Mouse (Mus musculus) stomach, embryonic 14.5 days (tissue): Measurements from ENCODE around the gene Slc7a6os. TPM values are rescaled to one million over a fixed set of nuclear protein-coding genes. Genes with fewer than 3 reads are reported as not detected.

Experiments used
- ATAC-seq: fragments of 200-750 bp; cut with Nextera tagmentation; 2 replicates; pipeline ENCODE4 v1.8.0; 2017; ENCODE audit warnings: low read depth, moderate TSS enrichment; ENCODE audit not compliant: insufficient number of reproducible peaks, insufficient read depth, low FRiP score
- H3K27ac ChIP-seq: fragments of 300-500 bp; sonication (generic); 2 replicates; pipeline ENCODE4 v1.5.1; 2014; ENCODE audit warnings: mild to moderate bottlenecking, low read length, moderate library complexity, mixed read lengths
- H3K27me3 ChIP-seq: fragments of 300-500 bp; sonication (generic); 2 replicates; pipeline ENCODE4 v1.6.1; 2014; ENCODE audit warnings: low read length, control low read depth, mixed read lengths; ENCODE audit not compliant: control insufficient read depth, insufficient read depth
- H3K36me3 ChIP-seq: fragments of 300-500 bp; sonication (generic); 2 replicates; pipeline ENCODE4 v1.6.1; 2014; ENCODE audit warnings: mild to moderate bottlenecking, control low read depth, low read length, moderate library complexity, mixed read lengths; ENCODE audit not compliant: control insufficient read depth, insufficient read depth
- H3K4me1 ChIP-seq: fragments of 300-500 bp; sonication (generic); 2 replicates; pipeline ENCODE4 v1.6.1; 2014; ENCODE audit warnings: low read length, control low read depth, mixed read lengths; ENCODE audit not compliant: control insufficient read depth, insufficient read depth
- H3K4me2 ChIP-seq: fragments of 300-500 bp; sonication (generic); replicated peaks from 2 replicates; pipeline ENCODE4 v1.6.1; 2014; ENCODE audit warnings: low read depth, low read length, control low read depth
- H3K4me3 ChIP-seq: fragments of 300-500 bp; sonication (generic); 2 replicates; pipeline ENCODE4 v1.5.1; 2014; ENCODE audit warnings: low read depth, low read length, control low read depth
- H3K9ac ChIP-seq: fragments of 300-500 bp; sonication (generic); replicated peaks from 2 replicates; pipeline ENCODE4 v1.6.1; 2014; ENCODE audit warnings: low read depth, mild to moderate bottlenecking, control low read depth, low read length, moderate library complexity, mixed read lengths
- H3K9me3 ChIP-seq: fragments of 300-500 bp; sonication (generic); 2 replicates; pipeline ENCODE4 v1.6.1; 2016; ENCODE audit warnings: low read depth, low read length, control low read depth; ENCODE audit not compliant: control insufficient read depth
- WGBS: fragments of 180-500 bp; shearing (Covaris S2); extraction: QIAGEN DNeasy Blood & Tissue Kit; methylation state at CpG from one replicate; pipeline ENCODE4 v1.1.7; 2014; 5-methylcytosine and 5-hydroxymethylcytosine counted together
- polyA plus RNA-seq: library from polyadenylated mRNA; unstranded; fragments of >200 nt; fragmentation: Nextera tagmentation; extraction: Ambion mirVana; gene quantifications from 2 replicates; pipeline ENCODE4 v1.2.1, GENCODE M21; 2014

The Slc7a6os gene
- polyA plus RNA-seq, 1 experiment from 2014 or later, result 35.4 TPM

- no peak overlapping the region for H3K4me2 ChIP-seq
- ATAC-seq, result no peak
- peaks cover 2% of the 10 kb centered on the region; the same call in 1 of the 2 replicates for H3K4me1 ChIP-seq
- H3K27me3 ChIP-seq, result no peaks in the 10 kb centered on the region
- no peak overlapping the region for H3K4me3 ChIP-seq
- no peak overlapping the region for H3K9ac ChIP-seq
- H3K9me3 ChIP-seq, result no peaks in the 10 kb centered on the region
- H3K36me3 ChIP-seq, result peaks cover 8% of the 10 kb centered on the region
- 87% methylated on average over 4 of the region's 4 CpGs for WGBS
- no peak overlapping the region for H3K27ac ChIP-seq
Observed at GRCm38 (mm10) chr8:106152876-106153275, 57.9 kb downstream of the Slc7a6os start.

DNA sequence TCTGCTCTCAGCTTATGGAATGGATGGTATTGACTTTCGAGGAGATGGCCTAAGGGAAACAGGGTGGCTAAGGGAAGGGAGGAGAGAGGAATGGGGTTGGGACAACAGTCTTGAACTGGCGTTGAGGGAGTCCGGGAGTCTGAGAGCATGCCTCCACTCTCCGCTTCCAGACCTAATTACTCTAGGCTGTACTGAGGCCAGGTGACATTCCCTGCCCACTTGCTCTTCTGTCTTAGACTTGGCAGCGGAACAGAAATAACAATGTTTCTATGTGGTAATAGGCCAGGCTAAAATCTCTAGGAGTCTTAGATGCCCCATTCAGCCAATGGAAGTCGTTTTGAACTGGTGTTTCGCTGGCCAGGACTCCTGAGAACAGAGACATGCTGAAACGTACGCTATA lies 59.7 kb downstream of the Slc7a6os start:
- peaks cover 2% of the 10 kb centered on the region; the same call in 1 of the 2 replicates for H3K4me1 ChIP-seq
- peak overlapping the region; percentile 69 for H3K4me2 ChIP-seq
- 0 out of 2 replicates have a peak overlapping the region, but pooled peaks have one; percentile 45 for H3K9ac ChIP-seq
- H3K9me3 ChIP-seq, result no peaks in the 10 kb centered on the region
- no peak for ATAC-seq
- no peaks in the 10 kb centered on the region for H3K27me3 ChIP-seq
- H3K36me3 ChIP-seq, result peaks cover 6% of the 10 kb centered on the region
- no peak overlapping the region for H3K27ac ChIP-seq
- 76% methylated on average over 9 of the region's 9 CpGs for WGBS
- H3K4me3 ChIP-seq, result peak overlapping the region; percentile 76

Other genes starting within 250 kb of the Slc7a6os start
- 38.1 and 39.3 TPM in 2 replicates for gene Slc12a4, start 244.8 kb downstream of the Slc7a6os start, polyA plus RNA-seq
- gene Dpep3, start 231.5 kb downstream of the Slc7a6os start, polyA plus RNA-seq, result not detected in 2 replicates
- 22.8 and 23.6 TPM in 2 replicates for gene Dus2, start 219.6 kb downstream of the Slc7a6os start, polyA plus RNA-seq
- 0.29 TPM in 1 of 2 replicates, not detected in the other for gene Dpep2nb, start 205.0 kb downstream of the Slc7a6os start, polyA plus RNA-seq
- 16.4 and 18.4 TPM in 2 replicates for gene Ddx28, start 199.1 kb downstream of the Slc7a6os start, polyA plus RNA-seq
- gene Nfatc3, start 152.1 kb downstream of the Slc7a6os start, polyA plus RNA-seq, result 9.6 and 10.5 TPM in 2 replicates
- 30.0 and 35.4 TPM in 2 replicates for gene Esrp2, start 74.0 kb downstream of the Slc7a6os start, polyA plus RNA-seq
- 3.9 and 4.0 TPM in 2 replicates for gene Pla2g15, start 60.5 kb downstream of the Slc7a6os start, polyA plus RNA-seq
- gene Slc7a6, start 42.1 kb downstream of the Slc7a6os start, polyA plus RNA-seq, result 60.4 and 65.6 TPM in 2 replicates
- gene Prmt7, start within 50 bp of the Slc7a6os start, polyA plus RNA-seq, result 46.2 and 47.2 TPM in 2 replicates
- 9.7 and 10.7 TPM in 2 replicates for gene Smpd3, start 127.1 kb upstream of the Slc7a6os start, polyA plus RNA-seq
- 23.8 and 25.4 TPM in 2 replicates for gene Zfp90, start 204.4 kb upstream of the Slc7a6os start, polyA plus RNA-seq